Mouse (Mus musculus) right cerebral cortex, postnatal 4 days (tissue): Measurements from ENCODE around the gene Slc24a1.
A peak's percentile ranks its signal among the peaks of the same experiment; 100 is the strongest.
"Not testable (repeated sequence)": the region's sequence is repeated elsewhere in the genome, so short reads cannot be mapped to it uniquely, and the experiment has no call there.

Source experiments
- DNase-seq: peaks from one replicate; pipeline ENCODE4 v3.0.0-alpha.2; 2022

Gene Slc24a1

GRCm38 (mm10) chr9:64951161-64951657 lies at the start of gene Slc24a1:
Gene Slc24a1, minus strand, starts transcription at chr9:64951607.
- no peak for DNase-seq

GRCm38 (mm10) chr9:64995464-64995863 lies 44.1 kb upstream of the Slc24a1 start:
- not testable (repeated sequence) for DNase-seq

- DNase-seq: no peak
Observed at GRCm38 (mm10) chr9:64990291-64990690, 38.9 kb upstream of the Slc24a1 start.

DNA sequence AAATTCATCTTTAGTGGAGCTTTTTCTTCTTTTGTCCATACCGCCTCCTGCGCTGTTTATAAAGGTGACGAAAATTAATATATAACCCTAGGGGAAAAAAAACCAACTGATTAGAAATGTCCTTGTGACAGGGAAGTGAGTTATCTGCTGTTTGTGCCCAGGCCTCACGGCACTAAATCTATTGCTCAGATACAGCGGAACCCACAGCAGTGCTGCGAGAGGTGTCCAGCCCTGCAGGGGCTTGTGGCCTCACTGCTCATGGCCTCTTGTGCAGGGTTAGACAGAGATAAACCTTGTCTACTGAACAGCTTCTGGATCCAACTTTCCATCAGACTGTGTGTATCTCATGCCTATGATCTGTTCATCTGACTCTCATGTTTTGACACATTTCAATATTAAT lies 37.0 kb upstream of the Slc24a1 start:
- no peak for DNase-seq

GRCm38 (mm10) chr9:64987651-64988050 lies 36.2 kb upstream of the Slc24a1 start:
- no peak for DNase-seq

- DNase-seq: no peak
Observed at GRCm38 (mm10) chr9:64985807-64986206, 34.4 kb upstream of the Slc24a1 start.

GRCm38 (mm10) chr9:64985037-64985794 lies 33.8 kb upstream of the Slc24a1 start:
- DNase-seq: no peak

- DNase-seq: no peak
Observed at GRCm38 (mm10) chr9:64981904-64982303, 30.5 kb upstream of the Slc24a1 start.

GRCm38 (mm10) chr9:64980548-64980947 lies 29.1 kb upstream of the Slc24a1 start:
- DNase-seq: no peak

DNA sequence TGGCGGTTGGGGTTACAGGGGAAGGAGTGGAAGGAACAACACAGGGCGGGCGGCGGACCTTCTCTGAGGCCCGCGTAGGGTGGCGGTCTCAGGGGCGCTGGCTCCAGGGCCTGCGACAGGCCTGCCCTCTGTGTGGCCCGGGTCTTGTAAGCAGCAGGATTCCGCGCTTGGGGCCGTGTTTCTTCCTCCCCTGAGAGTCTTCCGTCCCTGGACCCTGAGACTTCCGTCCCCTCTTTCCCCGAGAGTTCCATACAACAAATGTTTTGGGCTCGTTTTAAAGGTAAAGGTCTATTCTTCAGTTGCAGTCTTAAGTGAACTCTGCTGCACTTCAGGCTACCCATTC lies 9.5 kb upstream of the Slc24a1 start:
- no peak for DNase-seq

GRCm38 (mm10) chr9:64960117-64960977 lies 8.9 kb upstream of the Slc24a1 start, which contains the start of gene Ints14:
Gene Ints14, plus strand, starts transcription at chr9:64960905.
- peak; percentile 97 for DNase-seq

DNA sequence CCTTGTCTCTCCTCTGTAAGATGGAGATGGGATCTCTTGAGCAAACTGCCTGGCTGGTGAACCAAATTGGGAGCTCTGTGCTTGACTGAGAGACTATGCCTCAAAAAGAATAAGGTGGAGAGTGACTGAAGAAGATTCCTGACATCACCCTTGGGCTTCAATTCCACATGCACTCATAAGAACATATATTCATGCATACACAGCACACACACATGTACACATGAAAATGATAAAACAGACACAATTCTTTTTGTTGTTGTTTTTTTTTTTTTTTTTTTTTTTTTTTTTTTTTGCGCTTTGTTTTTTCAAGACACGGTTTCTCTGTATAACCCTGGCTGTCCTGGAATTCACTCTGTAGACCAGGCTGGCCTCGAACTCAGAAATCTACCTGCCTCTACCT lies 5.9 kb upstream of the Slc24a1 start:
- no peak for DNase-seq

GRCm38 (mm10) chr9:64956337-64956736 lies 4.9 kb upstream of the Slc24a1 start:
- peak; percentile 42 for DNase-seq

DNA sequence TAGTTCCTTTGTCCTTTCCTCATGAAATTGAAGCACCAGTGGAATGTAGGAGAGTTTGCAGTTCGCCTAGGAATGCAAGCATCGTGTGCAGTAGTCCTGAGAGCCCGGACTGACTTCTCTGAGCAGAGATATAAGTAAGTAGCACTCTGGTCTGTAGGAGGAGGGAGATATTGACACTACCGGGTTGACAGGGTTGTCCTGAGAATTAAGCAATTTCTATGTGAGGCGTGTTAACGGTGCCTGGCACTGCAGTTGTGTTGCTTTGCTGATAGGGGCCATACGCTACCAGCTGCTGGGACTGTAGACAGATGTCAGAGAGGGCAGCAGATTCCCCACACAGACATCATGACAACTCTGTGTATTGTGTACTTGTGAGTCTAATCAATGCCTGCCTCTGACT lies 1.8 kb upstream of the Slc24a1 start:
- DNase-seq: no peak

GRCm38 (mm10) chr9:64952055-64952454 lies 648 bp upstream of the Slc24a1 start:
- DNase-seq: no peak

GRCm38 (mm10) chr9:64947483-64948095 lies 3.8 kb downstream of the Slc24a1 start:
- DNase-seq: no peak

DNA sequence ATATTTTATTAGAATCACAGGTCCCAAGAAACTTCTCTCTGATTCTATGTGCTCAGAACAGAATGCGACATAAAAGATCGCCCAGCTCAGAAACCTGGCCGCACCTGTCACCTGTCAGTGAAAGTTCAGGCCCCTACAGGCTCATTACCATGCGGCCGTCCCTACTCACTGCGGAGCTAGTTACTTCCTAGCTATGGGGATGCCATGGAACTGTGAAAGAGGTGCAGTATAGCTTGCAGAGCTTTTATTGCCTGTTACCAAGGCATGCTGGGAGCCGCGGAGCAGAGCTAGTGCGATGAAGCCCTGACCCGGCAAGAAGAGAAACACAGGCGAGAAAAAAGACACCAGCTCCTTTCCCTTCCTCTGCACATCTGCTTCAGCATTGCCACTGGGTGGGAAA lies 7.4 kb downstream of the Slc24a1 start:
- no peak for DNase-seq

- DNase-seq: no peak
Observed at GRCm38 (mm10) chr9:64941650-64942049, 9.8 kb downstream of the Slc24a1 start.

- no peak for DNase-seq
Observed at GRCm38 (mm10) chr9:64940731-64941346, 10.6 kb downstream of the Slc24a1 start.

GRCm38 (mm10) chr9:64939790-64940189 lies 11.6 kb downstream of the Slc24a1 start:
- no peak for DNase-seq

GRCm38 (mm10) chr9:64939281-64939680 lies 12.1 kb downstream of the Slc24a1 start:
- no peak for DNase-seq

GRCm38 (mm10) chr9:64938535-64938934 lies 12.9 kb downstream of the Slc24a1 start:
- DNase-seq: no peak

GRCm38 (mm10) chr9:64937491-64937890 lies 13.9 kb downstream of the Slc24a1 start:
- no peak for DNase-seq
